Mouse (Mus musculus) C2C12 (cell line): ENCODE measurements around the gene Zic5.

ENCODE experiments used
- CTCF ChIP-seq: IDR thresholded peaks from one replicate; pipeline ENCODE4 v1.5.1; 2011; ENCODE audit not compliant: control insufficient read depth, insufficient read depth, insufficient read length
- FOSL1 ChIP-seq: IDR thresholded peaks from one replicate; pipeline ENCODE4 v1.8.0; 2011; ENCODE audit warnings: mild to moderate bottlenecking, low read length; ENCODE audit not compliant: poor library complexity, insufficient read depth, severe bottlenecking
- MYOD1 ChIP-seq: IDR thresholded peaks from one replicate; pipeline ENCODE4 v1.6.1; 2011; ENCODE audit warnings: low read depth; ENCODE audit not compliant: control insufficient read depth, insufficient read length
- MYOG ChIP-seq: IDR thresholded peaks from one replicate; pipeline ENCODE4 v1.6.1; 2011; ENCODE audit not compliant: control insufficient read depth, insufficient read length; ENCODE audit errors: extremely low read depth

- TF ChIP-seq CTCF = no peak
- no peak for TF ChIP-seq MYOG
- TF ChIP-seq FOSL1 = no peak
- no peak for TF ChIP-seq MYOD1
These were observed 9.5 kb upstream of the Zic5 start, which contains the start of gene Zic2 for GRCm38 (mm10) chr14:122474891-122475556.
